Mouse (Mus musculus) intestine, postnatal 0 days (tissue): ENCODE data around the gene Pigs. TPM values are rescaled to one million over a fixed set of nuclear protein-coding genes. Genes with fewer than 3 reads are reported as not detected.
A peak's percentile ranks its signal among the peaks of the same experiment; 100 is the strongest.

Source experiments
- ATAC-seq: fragments of 200-750 bp; cut with Nextera tagmentation; 2 replicates; pipeline ENCODE4 v1.8.0; 2017; ENCODE audit warnings: mild to moderate bottlenecking, moderate TSS enrichment, moderate library complexity
- H3K27ac ChIP-seq: fragments of 300-500 bp; sonication (generic); 2 replicates; pipeline ENCODE4 v1.5.1; 2014; ENCODE audit warnings: mild to moderate bottlenecking, low read depth, low read length, moderate library complexity
- H3K27me3 ChIP-seq: fragments of 300-500 bp; sonication (generic); replicated peaks from 2 replicates; pipeline ENCODE4 v1.6.1; 2014; ENCODE audit warnings: low read length, mixed read lengths; ENCODE audit not compliant: control insufficient read depth, insufficient read depth
- H3K36me3 ChIP-seq: fragments of 300-500 bp; sonication (generic); 2 replicates; pipeline ENCODE4 v1.6.1; 2014; ENCODE audit warnings: mild to moderate bottlenecking, moderate library complexity; ENCODE audit not compliant: control insufficient read depth, insufficient read depth
- H3K4me1 ChIP-seq: fragments of 300-500 bp; sonication (generic); replicated peaks from 2 replicates; pipeline ENCODE4 v1.6.1; 2014; ENCODE audit warnings: antibody characterized with exemption, low read length, mixed read lengths; ENCODE audit not compliant: control insufficient read depth, insufficient read depth
- H3K4me2 ChIP-seq: fragments of 300-500 bp; sonication (generic); replicated peaks from 2 replicates; pipeline ENCODE4 v1.6.1; 2014; ENCODE audit warnings: low read depth, mild to moderate bottlenecking, moderate library complexity
- H3K4me3 ChIP-seq: fragments of 300-500 bp; sonication (generic); 2 replicates; pipeline ENCODE4 v1.5.1; 2014; ENCODE audit warnings: low read depth, low read length
- H3K9ac ChIP-seq: fragments of 300-500 bp; sonication (generic); 2 replicates; pipeline ENCODE4 v1.6.1; 2014; ENCODE audit warnings: mild to moderate bottlenecking, low read depth, low read length
- H3K9me3 ChIP-seq: fragments of 300-500 bp; sonication (generic); 2 replicates; pipeline ENCODE4 v1.6.1; 2016; ENCODE audit warnings: mixed run types; ENCODE audit not compliant: control insufficient read depth
- CTCF ChIP-seq: sonication (generic); IDR thresholded peaks from 2 replicates; pipeline ENCODE4 v1.5.1; 2016; ENCODE audit warnings: low read depth, mild to moderate bottlenecking, control low read depth, antibody characterized with exemption, moderate library complexity
- WGBS: fragments of 180-500 bp; shearing (Covaris S2); extraction: QIAGEN DNeasy Blood & Tissue Kit; methylation state at CpG from one replicate; pipeline ENCODE4 v1.1.7; 2014; 5-methylcytosine and 5-hydroxymethylcytosine counted together
- polyA plus RNA-seq: library from polyadenylated mRNA; unstranded; fragments of >200 nt; fragmentation: Nextera tagmentation; extraction: Ambion mirVana; gene quantifications from 2 replicates; pipeline ENCODE4 v1.2.1, GENCODE M21; 2015

The Pigs gene
- polyA plus RNA-seq, 1 experiment from 2014 or later: 58.6 TPM

GRCm38 (mm10) chr11:78332676-78333075, 4.5 kb downstream of the Pigs start:
- H3K27ac ChIP-seq: no peak overlapping the region
- 95% methylated on average over 12 of the region's 12 CpGs for WGBS
- no peak overlapping the region for H3K9ac ChIP-seq
- no peak for ATAC-seq
- no peak overlapping the region for H3K4me2 ChIP-seq
- no peaks in the 10 kb centered on the region for H3K4me1 ChIP-seq
- H3K9me3 ChIP-seq: no peaks in the 10 kb centered on the region
- H3K4me3 ChIP-seq: no peak overlapping the region
- TF ChIP-seq CTCF: no peak
- no peaks in the 10 kb centered on the region for H3K27me3 ChIP-seq
- H3K36me3 ChIP-seq: peaks cover 22% of the 10 kb centered on the region

- H3K27ac ChIP-seq: no peak overlapping the region
- H3K4me2 ChIP-seq: no peak overlapping the region
- peaks cover 25% of the 10 kb centered on the region for H3K36me3 ChIP-seq
- H3K9ac ChIP-seq: no peak overlapping the region
- WGBS: 92% methylated on average over 5 of the region's 5 CpGs
- no peaks in the 10 kb centered on the region for H3K27me3 ChIP-seq
- no peaks in the 10 kb centered on the region for H3K4me1 ChIP-seq
- ATAC-seq: no peak
- no peaks in the 10 kb centered on the region for H3K9me3 ChIP-seq
- no peak for TF ChIP-seq CTCF
- no peak overlapping the region for H3K4me3 ChIP-seq
Measured at GRCm38 (mm10) chr11:78333992-78334391, 5.8 kb downstream of the Pigs start.

GRCm38 (mm10) chr11:78337040-78337439, 8.8 kb downstream of the Pigs start:
- no peak overlapping the region for H3K4me2 ChIP-seq
- no peak overlapping the region for H3K4me3 ChIP-seq
- H3K36me3 ChIP-seq: peaks cover 47% of the 10 kb centered on the region
- H3K27me3 ChIP-seq: no peaks in the 10 kb centered on the region
- H3K9ac ChIP-seq: no peak overlapping the region
- no peak overlapping the region for H3K27ac ChIP-seq
- TF ChIP-seq CTCF: no peak
- no peaks in the 10 kb centered on the region for H3K9me3 ChIP-seq
- no peaks in the 10 kb centered on the region for H3K4me1 ChIP-seq
- 95% methylated on average over 8 of the region's 8 CpGs for WGBS
- ATAC-seq: no peak

- Histone ChIP-seq H3K27me3 (no peaks in the 10 kb centered on the region), H3K27ac (no peak overlapping the region), H3K4me3 (no peak overlapping the region), H3K9me3 (no peaks in the 10 kb centered on the region), H3K4me1 (peaks cover 12% of the 10 kb centered on the region; the same call in 1 of the 2 replicates), H3K9ac (no peak overlapping the region), H3K36me3 (peaks cover 33% of the 10 kb centered on the region), H3K4me2 (no peak overlapping the region)
- no peak for TF ChIP-seq CTCF
- WGBS: 81% methylated on average over 12 of the region's 12 CpGs
- ATAC-seq: no peak
Measured at GRCm38 (mm10) chr11:78341702-78342101, 13.5 kb downstream of the Pigs start.

- H3K4me3 ChIP-seq: peak within 1 kb of the TSS; percentile 74
- H3K4me2 ChIP-seq: peak within 1 kb of the TSS; percentile 100
- ATAC-seq: peak; percentile 68
- peak; percentile 27; the same call in 1 of the 2 replicates for TF ChIP-seq CTCF
- peaks cover 12% of the 10 kb centered on the region; the same call in 1 of the 2 replicates for H3K4me1 ChIP-seq
- H3K27ac ChIP-seq: 0 out of 2 replicates have a peak within 1 kb of the TSS, but pooled peaks have one; percentile 50
- no peaks in the 10 kb centered on the region for H3K27me3 ChIP-seq
- 3% methylated on average over 63 of the region's 66 CpGs for WGBS
- H3K9me3 ChIP-seq: no peaks in the 10 kb centered on the region
- peaks cover 28% of the 10 kb centered on the region for H3K36me3 ChIP-seq
- peak within 1 kb of the TSS; percentile 79 for H3K9ac ChIP-seq
Measured at GRCm38 (mm10) chr11:78343381-78344327, 15.4 kb downstream of the Pigs start, which contains the start of gene Unc119. Gene Unc119 (plus strand): TSS chr11:78343482.

- Histone ChIP-seq H3K4me2 (peak overlapping the region; percentile 100), H3K27ac (peak overlapping the region; percentile 16; the same call in 1 of the 2 replicates), H3K4me3 (peak overlapping the region; percentile 74), H3K9me3 (no peaks in the 10 kb centered on the region), H3K4me1 (peaks cover 12% of the 10 kb centered on the region; the same call in 1 of the 2 replicates), H3K27me3 (no peaks in the 10 kb centered on the region), H3K36me3 (peaks cover 27% of the 10 kb centered on the region), H3K9ac (peak overlapping the region; percentile 79; the same call in 1 of the 2 replicates)
- no peak for TF ChIP-seq CTCF
- ATAC-seq: no peak
- 68% methylated on average over 6 of the region's 6 CpGs for WGBS
Measured at GRCm38 (mm10) chr11:78344328-78344889, 16.2 kb downstream of the Pigs start.
